Mouse (Mus musculus) myocyte (in vitro differentiated cells): Measurements from ENCODE around the gene Kcnh3. TPM values are rescaled to one million over a fixed set of nuclear protein-coding genes. Genes with fewer than 3 reads are reported as not detected.
"Not testable (repeated sequence)": the region's sequence is repeated elsewhere in the genome, so short reads cannot be mapped to it uniquely, and the experiment has no call there.

Experiments
- H3K27me3 ChIP-seq: one replicate; pipeline ENCODE4 v1.6.1; 2011; ENCODE audit not compliant: control insufficient read depth, insufficient read depth, insufficient read length
- H3K36me3 ChIP-seq: one replicate; pipeline ENCODE4 v1.6.1; 2011; ENCODE audit not compliant: control insufficient read depth, insufficient read depth
- H3K4me2 ChIP-seq: one replicate; pipeline ENCODE4 v1.6.1; 2011; ENCODE audit warnings: low read depth, control low read depth
- H3K4me3 ChIP-seq: one replicate; pipeline ENCODE4 v1.5.1; 2011; ENCODE audit warnings: mild to moderate bottlenecking, control low read depth, moderate library complexity
- H3K79me2 ChIP-seq: one replicate; pipeline ENCODE4 v1.6.1; 2011; ENCODE audit not compliant: control insufficient read depth, insufficient read depth
- H3ac ChIP-seq: one replicate; pipeline ENCODE4 v1.6.1; 2011; ENCODE audit not compliant: control insufficient read depth, insufficient read length
- CEBPB ChIP-seq: IDR thresholded peaks from 2 replicates; pipeline ENCODE4 v1.6.1; 2011; ENCODE audit warnings: mild to moderate bottlenecking, moderate library complexity; ENCODE audit not compliant: poor library complexity, insufficient read depth, severe bottlenecking
- E2F4 ChIP-seq: IDR thresholded peaks from one replicate; pipeline ENCODE4 v1.6.1; 2011; ENCODE audit warnings: mild to moderate bottlenecking, control low read depth, moderate library complexity; ENCODE audit not compliant: insufficient read depth
- MAX ChIP-seq: IDR thresholded peaks from one replicate; pipeline ENCODE4 v1.6.1; 2011; ENCODE audit warnings: low read depth, mild to moderate bottlenecking, control low read depth
- MYOD1 ChIP-seq, 3 experiments: IDR thresholded peaks; one replicate each; pipeline ENCODE4 v1.6.1; 2011; ENCODE audit warnings: control low read depth in 2 of 3, low read depth in 2 of 3, mild to moderate bottlenecking in 2 of 3, moderate library complexity in 1 of 3; ENCODE audit not compliant: insufficient read length in 2 of 3, control insufficient read depth in 1 of 3
- MYOG ChIP-seq, 3 experiments: IDR thresholded peaks; one replicate each; pipeline ENCODE4 v1.6.1; 2011; ENCODE audit warnings: control low read depth in 2 of 3, low read depth in 2 of 3, mild to moderate bottlenecking in 2 of 3; ENCODE audit not compliant: insufficient read length in 2 of 3, control insufficient read depth in 1 of 3, insufficient read depth in 1 of 3
- POLR2A ChIP-seq: IDR thresholded peaks from one replicate; pipeline ENCODE4 v1.6.1; 2011; ENCODE audit warnings: low read depth, mild to moderate bottlenecking, control low read depth, moderate library complexity; ENCODE audit not compliant: insufficient read length
- POLR2AphosphoS2 ChIP-seq: IDR thresholded peaks from one replicate; pipeline ENCODE4 v1.6.1; 2011; ENCODE audit warnings: low read depth, control low read depth; ENCODE audit not compliant: insufficient read length
- REST ChIP-seq: IDR thresholded peaks from one replicate; pipeline ENCODE4 v1.6.1; 2011; ENCODE audit warnings: mild to moderate bottlenecking, control low read depth, moderate library complexity; ENCODE audit not compliant: insufficient read depth, insufficient read length
- SRF ChIP-seq: IDR thresholded peaks from one replicate; pipeline ENCODE4 v1.6.1; 2011; ENCODE audit warnings: low read depth; ENCODE audit not compliant: control insufficient read depth, insufficient read length
- TCF12 ChIP-seq: IDR thresholded peaks from one replicate; pipeline ENCODE4 v1.6.1; 2011; ENCODE audit warnings: mild to moderate bottlenecking, control low read depth; ENCODE audit not compliant: poor library complexity, insufficient read depth, severe bottlenecking
- TCF3 ChIP-seq: IDR thresholded peaks from one replicate; pipeline ENCODE4 v1.6.1; 2011; ENCODE audit warnings: low read depth, control low read depth; ENCODE audit not compliant: insufficient read length
- USF1 ChIP-seq: IDR thresholded peaks from one replicate; pipeline ENCODE4 v1.6.1; 2011; ENCODE audit warnings: low read depth, mild to moderate bottlenecking, control low read depth, moderate library complexity
- polyA plus RNA-seq: library from polyadenylated mRNA; unstranded; fragments of >200 nt; fragmentation: generic; extraction: Trizol; gene quantifications from one replicate; pipeline ENCODE4 v1.2.1, GENCODE M21; 2012; ENCODE audit warnings: missing spikeins

Gene Kcnh3
- polyA plus RNA-seq, 1 experiment: 0.17 TPM

GRCm38 (mm10) chr15:99238006-99238405 is 13.3 kb downstream of the Kcnh3 start:
- no peaks in the 10 kb centered on the region for H3K79me2 ChIP-seq
- no peak overlapping the region for H3K4me2 ChIP-seq
- H3ac ChIP-seq: no peak overlapping the region
- peaks cover 33% of the 10 kb centered on the region for H3K27me3 ChIP-seq
- TF ChIP-seq MYOD1 (IDR thresholded peaks at IDR 0.05; ENCODE audit: control insufficient read depth in 1 of 3, insufficient read length in 2 of 3, low read depth in 2 of 3) (no peak), CEBPB (no peak), TCF3 (no peak), E2F4 (no peak), MYOG (IDR thresholded peaks at IDR 0.05; ENCODE audit: control insufficient read depth in 1 of 3, insufficient read depth in 1 of 3, insufficient read length in 2 of 3, low read depth in 2 of 3) (no peak), TCF12 (no peak), POLR2A (no peak), POLR2AphosphoS2 (no peak)
- H3K36me3 ChIP-seq: no peaks in the 10 kb centered on the region
- no peak overlapping the region for H3K4me3 ChIP-seq

GRCm38 (mm10) chr15:99240129-99240528 is 15.5 kb downstream of the Kcnh3 start:
- Histone ChIP-seq H3K79me2 (no peaks in the 10 kb centered on the region), H3K4me2 (no peak overlapping the region), H3K4me3 (no peak overlapping the region), H3K27me3 (peaks cover 12% of the 10 kb centered on the region), H3K36me3 (no peaks in the 10 kb centered on the region), H3ac (no peak overlapping the region)
- TF ChIP-seq POLR2AphosphoS2: no peak
- no peak for TF ChIP-seq USF1
- no peak for TF ChIP-seq REST
- no peak for TF ChIP-seq MAX
- no peak for TF ChIP-seq TCF12
- no peak for TF ChIP-seq TCF3
- no peak for TF ChIP-seq MYOD1 (IDR thresholded peaks at IDR 0.05; ENCODE audit: control insufficient read depth in 1 of 3, insufficient read length in 2 of 3, low read depth in 2 of 3)
- TF ChIP-seq POLR2A: no peak
- no peak for TF ChIP-seq E2F4
- TF ChIP-seq SRF: no peak
- TF ChIP-seq CEBPB: no peak

- Histone ChIP-seq H3K4me3 (no peak overlapping the region), H3K36me3 (peaks cover 5% of the 10 kb centered on the region), H3ac (no peak overlapping the region), H3K79me2 (no peaks in the 10 kb centered on the region), H3K4me2 (no peak overlapping the region), H3K27me3 (peaks cover 4% of the 10 kb centered on the region)
- TF ChIP-seq CEBPB: no peak
These were observed 16.6 kb downstream of the Kcnh3 start for GRCm38 (mm10) chr15:99241249-99241648.

- no peak overlapping the region for H3K4me2 ChIP-seq
- H3ac ChIP-seq: no peak overlapping the region
- no peak for TF ChIP-seq TCF12
- no peak for TF ChIP-seq POLR2AphosphoS2
- no peak for TF ChIP-seq TCF3
- TF ChIP-seq E2F4: no peak
- TF ChIP-seq USF1: no peak
- no peak for TF ChIP-seq MYOG (IDR thresholded peaks at IDR 0.05; ENCODE audit: control insufficient read depth in 1 of 3, insufficient read depth in 1 of 3, insufficient read length in 2 of 3, low read depth in 2 of 3)
- TF ChIP-seq REST: no peak
- TF ChIP-seq CEBPB: no peak
- TF ChIP-seq POLR2A: no peak
- no peak for TF ChIP-seq SRF
- no peak for TF ChIP-seq MYOD1 (IDR thresholded peaks at IDR 0.05; ENCODE audit: control insufficient read depth in 1 of 3, insufficient read length in 2 of 3, low read depth in 2 of 3)
- TF ChIP-seq MAX: no peak
- no peak overlapping the region for H3K4me3 ChIP-seq
- peaks cover 10% of the 10 kb centered on the region for H3K36me3 ChIP-seq
- H3K79me2 ChIP-seq: no peaks in the 10 kb centered on the region
- H3K27me3 ChIP-seq: no peaks in the 10 kb centered on the region
These were observed 17.4 kb downstream of the Kcnh3 start for GRCm38 (mm10) chr15:99242045-99242444.

- H3K79me2 ChIP-seq: peaks cover 13% of the 10 kb centered on the region
- not testable (repeated sequence) for H3ac ChIP-seq, H3K4me3 ChIP-seq, H3K4me2 ChIP-seq, H3K27me3 ChIP-seq
- peaks cover 19% of the 10 kb centered on the region for H3K36me3 ChIP-seq
These were observed 22.1 kb downstream of the Kcnh3 start for GRCm38 (mm10) chr15:99246736-99247135.

- Histone ChIP-seq H3K4me3 (no peak overlapping the region), H3K36me3 (peaks cover 19% of the 10 kb centered on the region), H3K27me3 (no peaks in the 10 kb centered on the region), H3ac (no peak overlapping the region), H3K4me2 (peak overlapping the region; percentile 95), H3K79me2 (peaks cover 13% of the 10 kb centered on the region)
- peak in 2 of 3 experiments; percentile 3 to 71 for TF ChIP-seq MYOD1 (IDR thresholded peaks at IDR 0.05; ENCODE audit: control insufficient read depth in 1 of 3, insufficient read length in 2 of 3, low read depth in 2 of 3)
- TF ChIP-seq CEBPB: no peak
- TF ChIP-seq MYOG (IDR thresholded peaks at IDR 0.05; ENCODE audit: control insufficient read depth in 1 of 3, insufficient read depth in 1 of 3, insufficient read length in 2 of 3, low read depth in 2 of 3): peak in 1 of 3 experiments; percentile 60
These were observed 24.3 kb downstream of the Kcnh3 start for GRCm38 (mm10) chr15:99248972-99249371.
